Mouse (Mus musculus) liver, postnatal 0 days (tissue): Measurements from ENCODE around the gene Nubpl. TPM values are rescaled to one million over a fixed set of nuclear protein-coding genes. Genes with fewer than 3 reads are reported as not detected.

Experiments
- ATAC-seq: fragments of 200-750 bp; cut with Nextera tagmentation; 2 replicates; pipeline ENCODE4 v1.8.0; 2017; ENCODE audit warnings: mild to moderate bottlenecking, moderate library complexity
- DNase-seq: peaks from one replicate; pipeline ENCODE4 v3.0.0-alpha.2; 2016
- H3K27ac ChIP-seq: fragments of 300-500 bp; sonication (generic); 2 replicates; pipeline ENCODE4 v1.5.1; 2014; ENCODE audit warnings: antibody characterized with exemption, moderate library complexity, mild to moderate bottlenecking, low read depth
- H3K27me3 ChIP-seq: fragments of 300-500 bp; sonication (generic); 2 replicates; pipeline ENCODE4 v1.6.1; 2014; ENCODE audit warnings: low read length, control low read depth, mixed read lengths; ENCODE audit not compliant: insufficient read depth
- H3K36me3 ChIP-seq: fragments of 300-500 bp; sonication (generic); replicated peaks from 2 replicates; pipeline ENCODE4 v1.6.1; 2014; ENCODE audit warnings: mild to moderate bottlenecking, control low read depth, low read length, moderate library complexity, mixed read lengths; ENCODE audit not compliant: insufficient read depth
- H3K4me1 ChIP-seq: fragments of 300-500 bp; sonication (generic); 2 replicates; pipeline ENCODE4 v1.6.1; 2014; ENCODE audit warnings: antibody characterized with exemption, mild to moderate bottlenecking, control low read depth; ENCODE audit not compliant: insufficient read depth
- H3K4me2 ChIP-seq: fragments of 300-500 bp; sonication (generic); 2 replicates; pipeline ENCODE4 v1.6.1; 2014; ENCODE audit warnings: low read depth, mild to moderate bottlenecking, low read length, moderate library complexity, mixed read lengths
- H3K4me3 ChIP-seq: fragments of 300-500 bp; sonication (generic); 2 replicates; pipeline ENCODE4 v1.5.1; 2014; ENCODE audit warnings: low read depth, low read length
- H3K9ac ChIP-seq: fragments of 300-500 bp; sonication (generic); replicated peaks from 2 replicates; pipeline ENCODE4 v1.6.1; 2014; ENCODE audit warnings: mild to moderate bottlenecking, moderate library complexity
- H3K9me3 ChIP-seq: fragments of 300-500 bp; sonication (generic); 2 replicates; pipeline ENCODE4 v1.6.1; 2016; ENCODE audit warnings: mild to moderate bottlenecking, control low read depth, low read length, mixed read lengths
- CTCF ChIP-seq: sonication (generic); IDR thresholded peaks from 2 replicates; pipeline ENCODE4 v1.5.1; 2016; ENCODE audit warnings: antibody characterized with exemption, low read depth
- EP300 ChIP-seq: IDR thresholded peaks from 2 replicates; pipeline ENCODE4 v1.6.1; 2016; ENCODE audit warnings: antibody characterized with exemption, low read depth, mild to moderate bottlenecking
- WGBS: fragments of 180-500 bp; shearing (Covaris S2); extraction: QIAGEN DNeasy Blood & Tissue Kit; methylation state at CpG from one replicate; pipeline ENCODE4 v1.1.7; 2014; ENCODE audit not compliant: insufficient replicate concordance; 5-methylcytosine and 5-hydroxymethylcytosine counted together
- polyA plus RNA-seq: library from polyadenylated mRNA; unstranded; fragments of >200 nt; fragmentation: Nextera tagmentation; extraction: Ambion mirVana; gene quantifications from 2 replicates; pipeline ENCODE4 v1.2.1, GENCODE M21; 2015

Nubpl gene
- polyA plus RNA-seq, 1 experiment from 2014 or later: 6.9 TPM

DNA sequence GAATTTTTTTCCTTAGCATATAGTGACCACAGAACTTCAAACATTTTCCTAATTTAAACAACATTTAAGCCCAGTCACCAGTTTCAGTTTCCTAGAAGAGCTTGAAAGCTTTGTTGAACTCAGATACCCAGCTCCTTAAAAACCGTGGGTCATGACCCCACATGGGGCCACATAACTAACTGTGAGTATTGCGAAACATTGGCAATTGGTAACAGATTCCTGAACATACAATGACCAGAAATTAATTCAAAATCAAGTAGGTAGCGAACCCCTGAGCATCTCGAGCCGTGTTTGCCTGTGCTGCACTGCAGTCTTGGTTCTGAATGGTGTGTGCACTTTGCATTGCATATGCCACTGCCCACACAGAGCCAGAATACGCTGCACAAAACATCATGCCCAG lies 221.6 kb downstream of the Nubpl start:
- H3K4me1 ChIP-seq: 0 out of 2 replicates have a peak, but pooled peaks cover 2% of the 10 kb centered on the region
- no peaks in the 10 kb centered on the region for H3K27me3 ChIP-seq
- no peak overlapping the region for H3K27ac ChIP-seq
- no peak for DNase-seq
- no peaks in the 10 kb centered on the region for H3K9me3 ChIP-seq
- no peak for ATAC-seq
- WGBS: 78% methylated on average over 6 of the region's 6 CpGs
- H3K4me3 ChIP-seq: no peak overlapping the region
- H3K9ac ChIP-seq: no peak overlapping the region
- TF ChIP-seq CTCF: no peak
- no peak for TF ChIP-seq EP300
- H3K36me3 ChIP-seq: no peaks in the 10 kb centered on the region
- H3K4me2 ChIP-seq: no peak overlapping the region

DNA sequence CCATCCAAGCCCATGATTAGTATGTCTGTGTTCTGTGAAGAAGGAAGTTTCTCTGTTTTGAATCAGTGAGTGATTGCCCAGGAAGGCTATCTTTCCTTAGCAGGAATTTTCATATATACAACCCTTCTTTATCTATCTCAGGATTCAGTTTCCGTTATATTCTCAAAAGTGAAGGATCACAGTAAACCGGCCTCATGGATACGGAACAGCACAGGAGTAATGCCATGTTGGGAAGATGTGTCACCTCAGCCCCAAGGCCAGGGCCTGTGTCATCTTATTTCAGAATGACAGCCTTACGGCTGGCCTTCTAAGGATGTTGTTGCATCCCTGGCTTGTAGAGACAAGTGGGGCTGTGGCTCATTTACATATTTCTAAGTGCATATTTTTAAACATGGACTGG lies 231.0 kb downstream of the Nubpl start:
- TF ChIP-seq CTCF: no peak
- no peak for TF ChIP-seq EP300
- Histone ChIP-seq H3K4me1 (no peaks in the 10 kb centered on the region), H3K4me2 (no peak overlapping the region), H3K27ac (no peak overlapping the region), H3K27me3 (no peaks in the 10 kb centered on the region), H3K9ac (no peak overlapping the region), H3K4me3 (no peak overlapping the region), H3K9me3 (no peaks in the 10 kb centered on the region), H3K36me3 (no peaks in the 10 kb centered on the region)
- DNase-seq: no peak
- 82% methylated on average over 4 of the region's 4 CpGs for WGBS
- ATAC-seq: no peak

DNA sequence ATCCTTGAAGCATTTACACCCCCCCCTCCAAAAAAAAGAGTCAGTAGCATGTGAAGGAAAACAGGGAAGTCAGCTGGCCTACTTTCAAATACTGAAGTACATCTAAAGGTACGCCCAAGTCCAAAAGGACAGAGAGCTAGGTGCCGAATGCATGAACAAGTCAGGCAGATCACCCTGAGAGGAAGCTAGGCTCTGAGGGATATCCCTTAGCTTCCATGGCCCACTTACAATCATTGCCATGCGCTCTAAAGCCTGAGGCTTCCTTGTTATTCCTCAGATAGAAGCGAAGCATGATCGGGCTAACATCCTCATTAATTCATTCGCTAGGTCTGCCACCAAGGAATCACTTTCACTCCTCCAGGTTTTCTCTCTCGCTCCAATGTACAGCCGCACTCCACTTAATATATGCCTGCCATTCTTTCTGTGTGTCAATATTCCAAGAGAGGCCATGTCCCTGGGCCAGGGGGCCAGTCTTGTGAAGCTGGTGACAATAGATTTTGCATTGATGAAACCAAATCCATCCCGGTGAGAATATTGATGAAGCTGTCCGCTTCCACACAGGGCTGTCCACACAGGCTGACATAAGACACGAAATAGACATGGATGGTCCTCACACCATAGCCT lies 237.7 kb downstream of the Nubpl start:
- DNase-seq: no peak
- Histone ChIP-seq H3K4me1 (no peaks in the 10 kb centered on the region), H3K9me3 (no peaks in the 10 kb centered on the region), H3K9ac (no peak overlapping the region), H3K27me3 (no peaks in the 10 kb centered on the region), H3K4me3 (no peak overlapping the region), H3K27ac (no peak overlapping the region), H3K4me2 (no peak overlapping the region), H3K36me3 (no peaks in the 10 kb centered on the region)
- ATAC-seq: no peak
- TF ChIP-seq CTCF (no peak), EP300 (no peak)
- WGBS: 87% methylated on average over 11 of the region's 11 CpGs

DNA sequence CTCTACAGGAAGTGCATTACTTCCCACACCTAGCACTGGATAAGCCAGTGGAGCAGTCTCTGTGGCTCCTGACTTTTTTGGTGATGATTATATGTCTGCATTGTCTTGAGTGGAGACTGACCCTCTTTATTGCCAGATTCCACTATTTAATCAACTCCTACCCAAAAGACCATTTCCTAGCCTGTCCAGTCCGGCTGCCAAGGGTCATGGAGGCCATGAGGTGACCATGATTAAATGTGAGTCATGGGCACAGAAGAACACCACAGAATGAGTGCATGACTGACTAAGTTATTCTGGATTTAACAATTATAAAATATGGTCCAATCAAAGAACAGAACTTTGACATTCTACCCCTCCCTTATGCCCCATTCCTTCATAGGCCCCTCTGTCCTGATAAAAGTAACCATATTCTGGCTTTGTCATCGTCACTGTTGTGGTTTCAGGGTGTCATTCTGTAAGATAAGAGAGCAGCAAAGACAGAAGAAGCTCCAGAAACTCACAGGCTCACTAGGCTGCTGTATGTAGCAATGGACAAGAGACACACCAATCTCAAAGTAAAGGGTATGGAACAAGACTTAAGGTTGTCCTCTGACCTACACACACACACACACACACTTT lies 240.7 kb downstream of the Nubpl start:
- no peak for ATAC-seq

DNA sequence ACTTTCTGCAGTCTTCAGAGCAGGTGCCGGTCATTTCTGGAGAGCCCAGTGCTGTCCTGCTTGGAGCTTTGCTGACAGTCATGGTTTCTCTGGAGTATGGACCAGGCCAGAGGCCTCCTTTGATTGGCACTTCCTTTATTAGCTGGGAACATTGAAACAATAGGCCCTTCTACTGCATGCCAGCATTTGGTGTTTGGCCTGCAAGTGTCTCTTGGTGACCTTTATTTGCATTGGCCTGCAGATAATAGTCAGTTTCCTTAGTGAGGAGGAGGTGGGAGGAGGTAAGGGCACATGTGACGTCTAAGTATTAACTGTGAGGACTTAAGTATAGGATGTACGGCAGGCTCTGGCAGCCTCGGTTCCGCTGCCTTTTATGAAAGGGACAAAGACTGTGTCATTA lies 249.1 kb downstream of the Nubpl start:
- H3K27me3 ChIP-seq: no peaks in the 10 kb centered on the region
- TF ChIP-seq CTCF (no peak), EP300 (no peak)
- H3K9ac ChIP-seq: no peak overlapping the region
- DNase-seq: no peak
- H3K27ac ChIP-seq: no peak overlapping the region
- H3K9me3 ChIP-seq: no peaks in the 10 kb centered on the region
- H3K4me2 ChIP-seq: no peak overlapping the region
- no peaks in the 10 kb centered on the region for H3K36me3 ChIP-seq
- H3K4me1 ChIP-seq: no peaks in the 10 kb centered on the region
- 70% methylated on average over 5 of the region's 5 CpGs for whole genome bisulfite sequencing
- no peak for ATAC-seq
- no peak overlapping the region for H3K4me3 ChIP-seq

More for the DNA sequence above, 240.7 kb downstream of the Nubpl start:
- WGBS: 60% methylated on average over 2 of the region's 2 CpGs
- Histone ChIP-seq H3K27me3 (no peaks in the 10 kb centered on the region), H3K4me3 (no peak overlapping the region), H3K4me2 (no peak overlapping the region), H3K36me3 (no peaks in the 10 kb centered on the region), H3K9me3 (no peaks in the 10 kb centered on the region), H3K4me1 (no peaks in the 10 kb centered on the region), H3K27ac (no peak overlapping the region), H3K9ac (no peak overlapping the region)
- DNase-seq: no peak
- no peak for TF ChIP-seq EP300
- no peak for TF ChIP-seq CTCF

DNA sequence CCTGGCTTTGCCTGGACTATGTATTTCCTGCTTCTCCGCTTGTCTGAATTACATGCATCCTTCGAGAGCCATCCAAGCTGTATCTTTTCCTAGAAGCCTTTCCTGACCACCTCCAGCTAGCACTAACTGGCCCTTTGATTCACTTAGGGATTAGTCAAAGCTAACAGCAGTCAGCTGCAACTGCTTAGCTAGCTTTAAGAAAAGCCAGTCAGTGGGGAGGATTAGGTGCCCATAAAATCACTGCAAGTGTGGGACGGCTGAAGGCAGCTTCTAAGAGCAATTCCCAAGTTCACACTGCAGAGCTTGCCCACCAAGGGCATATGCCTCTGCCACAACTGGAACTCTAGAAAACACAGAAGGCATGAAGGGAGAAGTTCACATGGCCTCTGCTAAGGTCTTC lies 252.7 kb downstream of the Nubpl start:
- no peak overlapping the region for H3K27ac ChIP-seq
- no peaks in the 10 kb centered on the region for H3K4me1 ChIP-seq
- no peaks in the 10 kb centered on the region for H3K27me3 ChIP-seq
- H3K36me3 ChIP-seq: no peaks in the 10 kb centered on the region
- H3K4me2 ChIP-seq: no peak overlapping the region
- TF ChIP-seq EP300: no peak
- TF ChIP-seq CTCF: no peak
- H3K9ac ChIP-seq: no peak overlapping the region
- H3K9me3 ChIP-seq: no peaks in the 10 kb centered on the region
- WGBS: 77% methylated on average over 3 of the region's 3 CpGs
- no peak overlapping the region for H3K4me3 ChIP-seq
- DNase-seq (no peak), ATAC-seq (no peak)
